Mouse (Mus musculus) hindbrain, embryonic 13.5 days (tissue): ENCODE results near the gene Flt3. TPM values are rescaled to one million over a fixed set of nuclear protein-coding genes. Genes with fewer than 3 reads are reported as not detected.

ENCODE experiments used
- ATAC-seq: fragments of 200-750 bp; cut with Nextera tagmentation; 2 replicates; pipeline ENCODE4 v1.8.0; 2017; ENCODE audit warnings: moderate TSS enrichment; ENCODE audit not compliant: low FRiP score
- H3K27ac ChIP-seq: fragments of 300-500 bp; sonication (generic); 2 replicates; pipeline ENCODE4 v1.5.1; 2015; ENCODE audit warnings: inconsistent platforms, mild to moderate bottlenecking, moderate library complexity
- H3K27me3 ChIP-seq: fragments of 300-500 bp; sonication (generic); 2 replicates; pipeline ENCODE4 v1.6.1; 2015; ENCODE audit warnings: mild to moderate bottlenecking, inconsistent platforms
- H3K36me3 ChIP-seq: fragments of 300-500 bp; sonication (generic); 2 replicates; pipeline ENCODE4 v1.6.1; 2015; ENCODE audit warnings: mild to moderate bottlenecking, inconsistent platforms
- H3K4me1 ChIP-seq: fragments of 300-500 bp; sonication (generic); replicated peaks from 2 replicates; pipeline ENCODE4 v1.6.1; 2015; ENCODE audit warnings: inconsistent platforms
- H3K4me2 ChIP-seq: fragments of 300-500 bp; sonication (generic); 2 replicates; pipeline ENCODE4 v1.6.1; 2015; ENCODE audit warnings: inconsistent platforms, mild to moderate bottlenecking, moderate library complexity
- H3K4me3 ChIP-seq: fragments of 300-500 bp; sonication (generic); 2 replicates; pipeline ENCODE4 v1.5.1; 2015; ENCODE audit warnings: mild to moderate bottlenecking, inconsistent platforms
- H3K9ac ChIP-seq: fragments of 300-500 bp; sonication (generic); 2 replicates; pipeline ENCODE4 v1.6.1; 2015; ENCODE audit warnings: mild to moderate bottlenecking, inconsistent platforms
- H3K9me3 ChIP-seq: fragments of 300-500 bp; sonication (generic); 2 replicates; pipeline ENCODE4 v1.6.1; 2016; ENCODE audit warnings: inconsistent platforms
- WGBS: fragments of 180-500 bp; shearing (Covaris S2); methylation state at CpG from one replicate; pipeline ENCODE4 v1.1.7; 2015; 5-methylcytosine and 5-hydroxymethylcytosine counted together
- polyA plus RNA-seq: library from polyadenylated mRNA; unstranded; fragments of >200 nt; fragmentation: Nextera tagmentation; extraction: Ambion mirVana; gene quantifications from 2 replicates; pipeline ENCODE4 v1.2.1, GENCODE M21; 2015

Flt3 gene
- polyA plus RNA-seq, 1 experiment from 2014 or later, result 0.36 TPM

- peak overlapping the region; percentile 83 for H3K4me2 ChIP-seq
Observed at GRCm38 (mm10) chr5:147430936-147431839, 30.9 kb upstream of the Flt3 start.

GRCm38 (mm10) chr5:147430361-147430935, 30.2 kb upstream of the Flt3 start:
- Histone ChIP-seq H3K4me1 (peaks cover 45% of the 10 kb centered on the region), H3K27ac (peak overlapping the region; percentile 98), H3K36me3 (no peaks in the 10 kb centered on the region), H3K4me3 (peak overlapping the region; percentile 97), H3K4me2 (peak overlapping the region; percentile 83), H3K9ac (peak overlapping the region; percentile 98), H3K9me3 (no peaks in the 10 kb centered on the region), H3K27me3 (no peaks in the 10 kb centered on the region)
- WGBS, result under 1% methylated on average over 61 of the region's 91 CpGs
- ATAC-seq, result peak; percentile 87

More at GRCm38 (mm10) chr5:147430936-147431839, 30.9 kb upstream of the Flt3 start:
- H3K4me1 ChIP-seq, result peaks cover 51% of the 10 kb centered on the region
- H3K27me3 ChIP-seq, result no peaks in the 10 kb centered on the region
- no peaks in the 10 kb centered on the region for H3K9me3 ChIP-seq
- WGBS, result under 1% methylated on average over 36 of the region's 68 CpGs
- H3K4me3 ChIP-seq, result peak overlapping the region; percentile 97
- peak overlapping the region; percentile 98 for H3K27ac ChIP-seq
- ATAC-seq, result peak; percentile 81
- peak overlapping the region; percentile 98 for H3K9ac ChIP-seq
- no peaks in the 10 kb centered on the region for H3K36me3 ChIP-seq

GRCm38 (mm10) chr5:147429535-147430305, 29.4 kb upstream of the Flt3 start, which contains the start of gene Pan3:
TSS of gene Pan3 (plus strand) at chr5:147430161.
- no peaks in the 10 kb centered on the region for H3K36me3 ChIP-seq
- WGBS, result under 1% methylated on average over 51 of the region's 51 CpGs
- peak within 1 kb of the TSS; percentile 97 for H3K4me3 ChIP-seq
- peaks cover 38% of the 10 kb centered on the region for H3K4me1 ChIP-seq
- peak within 1 kb of the TSS; percentile 98 for H3K27ac ChIP-seq
- H3K9ac ChIP-seq, result peak within 1 kb of the TSS; percentile 98
- peak within 1 kb of the TSS; percentile 83 for H3K4me2 ChIP-seq
- no peaks in the 10 kb centered on the region for H3K9me3 ChIP-seq
- ATAC-seq, result peak; percentile 88
- no peaks in the 10 kb centered on the region for H3K27me3 ChIP-seq

- peaks cover 10% of the 10 kb centered on the region for H3K4me1 ChIP-seq
- H3K27me3 ChIP-seq, result no peaks in the 10 kb centered on the region
- 85% methylated on average over 4 of the region's 4 CpGs for WGBS
- no peak overlapping the region for H3K27ac ChIP-seq
- ATAC-seq, result no peak
- H3K9me3 ChIP-seq, result no peaks in the 10 kb centered on the region
- no peak overlapping the region for H3K4me2 ChIP-seq
- no peaks in the 10 kb centered on the region for H3K36me3 ChIP-seq
- H3K9ac ChIP-seq, result no peak overlapping the region
- no peak overlapping the region for H3K4me3 ChIP-seq
Observed at GRCm38 (mm10) chr5:147426048-147426805, 25.9 kb upstream of the Flt3 start.

GRCm38 (mm10) chr5:147423612-147424011, 23.3 kb upstream of the Flt3 start:
- 38% methylated on average over 6 of the region's 6 CpGs for WGBS
- no peaks in the 10 kb centered on the region for H3K27me3 ChIP-seq
- H3K4me1 ChIP-seq, result peaks cover 1% of the 10 kb centered on the region
- no peak overlapping the region for H3K4me2 ChIP-seq
- no peak for ATAC-seq
- no peak overlapping the region for H3K9ac ChIP-seq
- H3K4me3 ChIP-seq, result no peak overlapping the region
- no peaks in the 10 kb centered on the region for H3K9me3 ChIP-seq
- H3K36me3 ChIP-seq, result no peaks in the 10 kb centered on the region
- no peak overlapping the region for H3K27ac ChIP-seq

GRCm38 (mm10) chr5:147418394-147419121, 18.3 kb upstream of the Flt3 start:
- no peaks in the 10 kb centered on the region for H3K27me3 ChIP-seq

GRCm38 (mm10) chr5:147417986-147418385, 17.7 kb upstream of the Flt3 start:
- 85% methylated on average over 1 of the region's 1 CpGs for WGBS
- Histone ChIP-seq H3K4me3 (no peak overlapping the region), H3K27ac (no peak overlapping the region), H3K9me3 (no peaks in the 10 kb centered on the region), H3K4me2 (no peak overlapping the region), H3K27me3 (no peaks in the 10 kb centered on the region), H3K36me3 (no peaks in the 10 kb centered on the region), H3K9ac (no peak overlapping the region), H3K4me1 (no peaks in the 10 kb centered on the region)
- ATAC-seq, result no peak

More at GRCm38 (mm10) chr5:147418394-147419121, 18.3 kb upstream of the Flt3 start:
- Histone ChIP-seq H3K4me2 (no peak overlapping the region), H3K9ac (no peak overlapping the region), H3K4me1 (no peaks in the 10 kb centered on the region), H3K27ac (no peak overlapping the region), H3K9me3 (no peaks in the 10 kb centered on the region), H3K4me3 (no peak overlapping the region), H3K36me3 (no peaks in the 10 kb centered on the region)
- WGBS, result 52% methylated on average over 10 of the region's 10 CpGs
- no peak for ATAC-seq

GRCm38 (mm10) chr5:147410585-147410984, 10.3 kb upstream of the Flt3 start:
- H3K9ac ChIP-seq, result no peak overlapping the region
- H3K27me3 ChIP-seq, result no peaks in the 10 kb centered on the region
- no peaks in the 10 kb centered on the region for H3K9me3 ChIP-seq
- no peaks in the 10 kb centered on the region for H3K4me1 ChIP-seq
- no peak for ATAC-seq
- no peak overlapping the region for H3K4me3 ChIP-seq
- WGBS, result 89% methylated on average over 6 of the region's 6 CpGs
- no peak overlapping the region for H3K4me2 ChIP-seq
- H3K27ac ChIP-seq, result no peak overlapping the region
- no peaks in the 10 kb centered on the region for H3K36me3 ChIP-seq

GRCm38 (mm10) chr5:147408731-147409130, 8.4 kb upstream of the Flt3 start:
- Histone ChIP-seq H3K4me3 (peak overlapping the region; percentile 14; the same call in 1 of the 2 replicates), H3K4me2 (0 out of 2 replicates have a peak overlapping the region, but pooled peaks have one; percentile 17)
- 61% methylated on average over 29 of the region's 29 CpGs for WGBS

GRCm38 (mm10) chr5:147406135-147406534, 5.8 kb upstream of the Flt3 start:
- ATAC-seq, result no peak
- Histone ChIP-seq H3K9ac (no peak overlapping the region), H3K4me2 (no peak overlapping the region), H3K4me1 (peaks cover 2% of the 10 kb centered on the region), H3K36me3 (no peaks in the 10 kb centered on the region), H3K27ac (no peak overlapping the region), H3K4me3 (no peak overlapping the region), H3K9me3 (no peaks in the 10 kb centered on the region), H3K27me3 (peaks cover 15% of the 10 kb centered on the region)
- 84% methylated on average over 5 of the region's 5 CpGs for WGBS

More at GRCm38 (mm10) chr5:147408731-147409130, 8.4 kb upstream of the Flt3 start:
- no peak for ATAC-seq
- no peak overlapping the region for H3K27ac ChIP-seq
- no peaks in the 10 kb centered on the region for H3K9me3 ChIP-seq
- H3K9ac ChIP-seq, result no peak overlapping the region
- H3K27me3 ChIP-seq, result no peaks in the 10 kb centered on the region
- H3K4me1 ChIP-seq, result no peaks in the 10 kb centered on the region
- no peaks in the 10 kb centered on the region for H3K36me3 ChIP-seq

GRCm38 (mm10) chr5:147402505-147402904, 2.2 kb upstream of the Flt3 start:
- no peaks in the 10 kb centered on the region for H3K9me3 ChIP-seq
- H3K27ac ChIP-seq, result no peak overlapping the region
- no peak overlapping the region for H3K4me2 ChIP-seq
- WGBS, result 23% methylated on average over 5 of the region's 5 CpGs
- no peak overlapping the region for H3K4me3 ChIP-seq
- no peaks in the 10 kb centered on the region for H3K36me3 ChIP-seq
- peaks cover 51% of the 10 kb centered on the region for H3K27me3 ChIP-seq
- H3K4me1 ChIP-seq, result peaks cover 16% of the 10 kb centered on the region
- H3K9ac ChIP-seq, result no peak overlapping the region
- no peak for ATAC-seq
